Mouse (Mus musculus) layer of hippocampus, adult 11-12 months (tissue): ENCODE measurements around the gene Axin2.

Source experiments
- DNase-seq: peaks from one replicate; pipeline ENCODE4 v3.0.0; 2022; ENCODE audit warnings: low spot score

Axin2 gene

GRCm38 (mm10) chr11:108902303-108902702 lies 17.8 kb upstream of the Axin2 start:
- no peak for DNase-seq

- no peak for DNase-seq
Observed at GRCm38 (mm10) chr11:108906590-108907254, 13.4 kb upstream of the Axin2 start.

GRCm38 (mm10) chr11:108909396-108910195 lies 10.6 kb upstream of the Axin2 start:
- DNase-seq, result no peak

GRCm38 (mm10) chr11:108910328-108910886 lies 9.7 kb upstream of the Axin2 start:
- no peak for DNase-seq

- DNase-seq, result no peak
Observed at GRCm38 (mm10) chr11:108910903-108911302, 9.2 kb upstream of the Axin2 start.

GRCm38 (mm10) chr11:108912174-108912573 lies 8.0 kb upstream of the Axin2 start:
- DNase-seq, result no peak

GRCm38 (mm10) chr11:108917422-108918324 lies 2.5 kb upstream of the Axin2 start:
- no peak for DNase-seq

GRCm38 (mm10) chr11:108920636-108921505 lies 722 bp downstream of the Axin2 start:
- peak; percentile 80 for DNase-seq

- DNase-seq, result no peak
Observed at GRCm38 (mm10) chr11:108921506-108922455, 1.6 kb downstream of the Axin2 start.

GRCm38 (mm10) chr11:108922511-108923187 lies 2.5 kb downstream of the Axin2 start:
- no peak for DNase-seq

- DNase-seq, result no peak
Observed at GRCm38 (mm10) chr11:108923188-108923575, 3.0 kb downstream of the Axin2 start.

GRCm38 (mm10) chr11:108923781-108924180 lies 3.6 kb downstream of the Axin2 start:
- DNase-seq, result no peak

- no peak for DNase-seq
Observed at GRCm38 (mm10) chr11:108924346-108924745, 4.2 kb downstream of the Axin2 start.

- peak; percentile 88 for DNase-seq
Observed at GRCm38 (mm10) chr11:108925202-108925601, 5.1 kb downstream of the Axin2 start.

- no peak for DNase-seq
Observed at GRCm38 (mm10) chr11:108925826-108926225, 5.7 kb downstream of the Axin2 start.

GRCm38 (mm10) chr11:108926345-108927092 lies 6.4 kb downstream of the Axin2 start:
- DNase-seq, result no peak

GRCm38 (mm10) chr11:108927093-108927444 lies 6.9 kb downstream of the Axin2 start:
- no peak for DNase-seq

GRCm38 (mm10) chr11:108928096-108928495 lies 7.9 kb downstream of the Axin2 start:
- DNase-seq, result no peak

GRCm38 (mm10) chr11:108928752-108929151 lies 8.6 kb downstream of the Axin2 start:
- no peak for DNase-seq
